Mouse (Mus musculus): ENCODE results near the gene Dazap1.

The Dazap1 gene

GRCm38 (mm10) chr10:80271186-80271843 lies 10.0 kb downstream of the Dazap1 start:
- no peak for DNase-seq (ENCODE audit: low spot score)

GRCm38 (mm10) chr10:80271870-80272585 lies 10.7 kb downstream of the Dazap1 start:
- DNase-seq (ENCODE audit: low spot score) = no peak

- DNase-seq (ENCODE audit: low spot score) = no peak
These were observed 12.6 kb downstream of the Dazap1 start for GRCm38 (mm10) chr10:80273847-80274246.

- no peak for DNase-seq (ENCODE audit: low spot score)
These were observed 15.0 kb downstream of the Dazap1 start for GRCm38 (mm10) chr10:80276238-80276637.

GRCm38 (mm10) chr10:80278390-80278789 lies 17.1 kb downstream of the Dazap1 start:
- no peak for DNase-seq (ENCODE audit: low spot score)

- no peak for DNase-seq (ENCODE audit: low spot score)
These were observed 18.0 kb downstream of the Dazap1 start for GRCm38 (mm10) chr10:80279273-80279672.

GRCm38 (mm10) chr10:80281304-80281703 lies 20.0 kb downstream of the Dazap1 start:
- no peak for DNase-seq (ENCODE audit: low spot score)

- no peak for DNase-seq (ENCODE audit: low spot score)
These were observed 20.7 kb downstream of the Dazap1 start for GRCm38 (mm10) chr10:80281921-80282371.

- DNase-seq (ENCODE audit: low spot score) = no peak
These were observed 21.5 kb downstream of the Dazap1 start for GRCm38 (mm10) chr10:80282481-80283441.

- no peak for DNase-seq (ENCODE audit: low spot score)
These were observed 24.2 kb downstream of the Dazap1 start for GRCm38 (mm10) chr10:80285222-80286070.

- DNase-seq (ENCODE audit: low spot score) = no peak
These were observed 26.8 kb downstream of the Dazap1 start for GRCm38 (mm10) chr10:80288097-80288496.

- no peak for DNase-seq (ENCODE audit: low spot score)
These were observed 27.4 kb downstream of the Dazap1 start for GRCm38 (mm10) chr10:80288657-80289056.

- DNase-seq (ENCODE audit: low spot score) = peak; percentile 93
These were observed 31.2 kb downstream of the Dazap1 start, which contains the start of gene Rps15 for GRCm38 (mm10) chr10:80292251-80293146. Gene Rps15 (plus strand): TSS chr10:80292453.

- DNase-seq (ENCODE audit: low spot score) = no peak
These were observed 32.0 kb downstream of the Dazap1 start for GRCm38 (mm10) chr10:80293325-80293724.

GRCm38 (mm10) chr10:80294311-80294710 lies 33.0 kb downstream of the Dazap1 start:
- DNase-seq (ENCODE audit: low spot score) = no peak

- DNase-seq (ENCODE audit: low spot score) = no peak
These were observed 33.6 kb downstream of the Dazap1 start for GRCm38 (mm10) chr10:80294788-80295303.

GRCm38 (mm10) chr10:80295618-80296425 lies 34.5 kb downstream of the Dazap1 start, which contains the start of gene Apc2:
Gene Apc2 (plus strand): TSS chr10:80295977.
- peak; percentile 71 for DNase-seq (ENCODE audit: low spot score)

- no peak for DNase-seq (ENCODE audit: low spot score)
These were observed 35.5 kb downstream of the Dazap1 start for GRCm38 (mm10) chr10:80296824-80297223.

- DNase-seq (ENCODE audit: low spot score) = no peak
These were observed 36.3 kb downstream of the Dazap1 start for GRCm38 (mm10) chr10:80297526-80298133.

Data from ovary, postnatal 36 days (tissue).